Mouse (Mus musculus): ENCODE data around the gene Shc4.
A peak's percentile ranks its signal among the peaks of the same experiment; 100 is the strongest.

The Shc4 gene

GRCm38 (mm10) chr2:125724086-125724430 lies at the start of gene Shc4:
Gene Shc4 (minus strand): TSS chr2:125724148.
- peak; percentile 78 for DNase-seq (ENCODE audit: low read depth, low spot score)

- peak; percentile 49 for DNase-seq (ENCODE audit: low read depth, low spot score)
These were observed 41.1 kb upstream of the Shc4 start for GRCm38 (mm10) chr2:125765029-125765428.

- no peak for DNase-seq (ENCODE audit: low read depth, low spot score)
These were observed 40.6 kb upstream of the Shc4 start for GRCm38 (mm10) chr2:125764531-125764930.

- DNase-seq (ENCODE audit: low read depth, low spot score): no peak
These were observed 25.4 kb upstream of the Shc4 start for GRCm38 (mm10) chr2:125749330-125749729.

- DNase-seq (ENCODE audit: low read depth, low spot score): no peak
These were observed 15.4 kb upstream of the Shc4 start for GRCm38 (mm10) chr2:125739338-125739737.

GRCm38 (mm10) chr2:125738718-125739117 lies 14.8 kb upstream of the Shc4 start:
- DNase-seq (ENCODE audit: low read depth, low spot score): no peak

- no peak for DNase-seq (ENCODE audit: low read depth, low spot score)
These were observed 12.0 kb upstream of the Shc4 start for GRCm38 (mm10) chr2:125736025-125736343.

- peak; percentile 58 for DNase-seq (ENCODE audit: low read depth, low spot score)
These were observed 11.5 kb upstream of the Shc4 start for GRCm38 (mm10) chr2:125735333-125736024.

GRCm38 (mm10) chr2:125734741-125735140 lies 10.8 kb upstream of the Shc4 start:
- no peak for DNase-seq (ENCODE audit: low read depth, low spot score)

- peak; percentile 92 for DNase-seq (ENCODE audit: low read depth, low spot score)
These were observed 8.0 kb upstream of the Shc4 start for GRCm38 (mm10) chr2:125731763-125732560.

GRCm38 (mm10) chr2:125724546-125725114 lies 682 bp upstream of the Shc4 start:
- DNase-seq (ENCODE audit: low read depth, low spot score): no peak

GRCm38 (mm10) chr2:125723408-125724085 lies 401 bp downstream of the Shc4 start:
- DNase-seq (ENCODE audit: low read depth, low spot score): peak; percentile 74

GRCm38 (mm10) chr2:125723086-125723407 lies 901 bp downstream of the Shc4 start:
- no peak for DNase-seq (ENCODE audit: low read depth, low spot score)

GRCm38 (mm10) chr2:125716599-125716998 lies 7.3 kb downstream of the Shc4 start:
- peak; percentile 76 for DNase-seq (ENCODE audit: low read depth, low spot score)

GRCm38 (mm10) chr2:125706510-125706921 lies 17.4 kb downstream of the Shc4 start:
- DNase-seq (ENCODE audit: low read depth, low spot score): peak; percentile 57

GRCm38 (mm10) chr2:125704907-125705631 lies 18.9 kb downstream of the Shc4 start:
- no peak for DNase-seq (ENCODE audit: low read depth, low spot score)

GRCm38 (mm10) chr2:125702851-125703250 lies 21.1 kb downstream of the Shc4 start:
- no peak for DNase-seq (ENCODE audit: low read depth, low spot score)

- peak; percentile 78 for DNase-seq (ENCODE audit: low read depth, low spot score)
These were observed 22.3 kb downstream of the Shc4 start for GRCm38 (mm10) chr2:125701606-125702005.

- DNase-seq (ENCODE audit: low read depth, low spot score): peak; percentile 52
These were observed 27.7 kb downstream of the Shc4 start for GRCm38 (mm10) chr2:125696219-125696618.

GRCm38 (mm10) chr2:125694798-125695197 lies 29.1 kb downstream of the Shc4 start:
- no peak for DNase-seq (ENCODE audit: low read depth, low spot score)

GRCm38 (mm10) chr2:125692010-125692409 lies 31.9 kb downstream of the Shc4 start:
- DNase-seq (ENCODE audit: low read depth, low spot score): no peak

Data from 3T3-L1 (cell line).